Mouse (Mus musculus): ENCODE data around the gene Hist1h2bl. TPM values are rescaled to one million over a fixed set of nuclear protein-coding genes. Genes with fewer than 3 reads are reported as not detected.
"Not testable (repeated sequence)": the region's sequence is repeated elsewhere in the genome, so short reads cannot be mapped to it uniquely, and the experiment has no call there.

The Hist1h2bl gene
- total and polyA plus RNA-seq, 2 experiments from 2014 or later, result 0.98 to 431 TPM

DNA sequence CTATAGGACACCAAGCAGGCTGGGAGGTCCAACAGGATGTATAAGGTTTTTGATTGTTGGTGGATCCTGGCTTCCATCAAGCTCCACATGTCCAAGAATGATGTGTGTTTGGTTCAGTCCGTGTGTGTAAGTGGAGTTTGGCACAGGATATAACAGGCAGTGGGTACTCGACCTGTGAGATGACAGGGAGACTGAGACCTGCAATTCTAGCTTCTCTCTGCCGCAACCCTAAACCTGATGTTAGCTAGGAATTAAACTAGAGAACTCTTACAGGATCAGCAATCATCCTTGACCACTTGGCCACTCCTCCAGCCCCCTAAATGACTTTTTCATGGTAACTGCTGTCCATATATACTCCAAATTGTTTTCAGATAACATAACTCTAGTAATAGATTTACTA is 36.4 kb upstream of the Hist1h2bl start:
- Histone ChIP-seq H3K4me2 (ENCODE audit: low read depth, low read length) (0 out of 2 replicates have a peak overlapping the region, but pooled peaks have one; percentile 67), H3K9me3 (replicated peaks; ENCODE audit: control insufficient read depth, low read length) (no peaks in the 10 kb centered on the region), H3K27me3 (ENCODE audit: control insufficient read depth, insufficient read depth, low read length) (no peaks in the 10 kb centered on the region), H3K4me1 (ENCODE audit: control insufficient read depth, insufficient read depth) (peaks cover 23% of the 10 kb centered on the region), H3K9ac (replicated peaks; ENCODE audit: low read depth, low read length) (0 out of 2 replicates have a peak overlapping the region, but pooled peaks have one; percentile 51), H3K36me3 (replicated peaks; ENCODE audit: control insufficient read depth, insufficient read depth, low read length) (no peaks in the 10 kb centered on the region), H3K27ac (ENCODE audit: low read depth) (peak overlapping the region; percentile 31; the same call in 1 of the 2 replicates), H3K4me3 (ENCODE audit: low read depth, low read length) (no peak overlapping the region)
- WGBS, result 33% methylated on average over 3 of the region's 3 CpGs
- DNase-seq (ENCODE audit: low spot score) (no peak), ATAC-seq (ENCODE audit: insufficient read depth, low read depth) (no peak)
- TF ChIP-seq EP300 (IDR thresholded peaks at IDR 0.05; ENCODE audit: low read depth), result no peak
- no peak for TF ChIP-seq CTCF (IDR thresholded peaks at IDR 0.05; ENCODE audit: low read depth)

- no peak overlapping the region for H3K4me3 ChIP-seq (ENCODE audit: low read depth, low read length)
- peak overlapping the region; percentile 18; the same call in 1 of the 2 replicates for H3K4me2 ChIP-seq (ENCODE audit: low read depth, low read length)
- H3K27ac ChIP-seq (ENCODE audit: low read depth), result peak overlapping the region; percentile 31; the same call in 1 of the 2 replicates
- DNase-seq (ENCODE audit: low spot score) (peak; percentile 11), ATAC-seq (ENCODE audit: insufficient read depth, low read depth) (no peak)
- TF ChIP-seq EP300 (IDR thresholded peaks at IDR 0.05; ENCODE audit: low read depth) (no peak), CTCF (IDR thresholded peaks at IDR 0.05; ENCODE audit: low read depth) (no peak)
- no peaks in the 10 kb centered on the region for H3K27me3 ChIP-seq (ENCODE audit: control insufficient read depth, insufficient read depth, low read length)
- H3K4me1 ChIP-seq (ENCODE audit: control insufficient read depth, insufficient read depth), result peaks cover 23% of the 10 kb centered on the region
- no peaks in the 10 kb centered on the region for H3K9me3 ChIP-seq (replicated peaks; ENCODE audit: control insufficient read depth, low read length)
- WGBS, result 26% methylated on average over 3 of the region's 3 CpGs
- H3K36me3 ChIP-seq (replicated peaks; ENCODE audit: control insufficient read depth, insufficient read depth, low read length), result no peaks in the 10 kb centered on the region
- no peak overlapping the region for H3K9ac ChIP-seq (replicated peaks; ENCODE audit: low read depth, low read length)
These were observed 35.9 kb upstream of the Hist1h2bl start for GRCm38 (mm10) chr13:21751827-21752226.

- no peak for DNase-seq (ENCODE audit: low spot score)
- ATAC-seq (ENCODE audit: insufficient read depth, low read depth), result no peak
- no peaks in the 10 kb centered on the region for H3K27me3 ChIP-seq (ENCODE audit: control insufficient read depth, insufficient read depth, low read length)
- H3K4me2 ChIP-seq (ENCODE audit: low read depth, low read length), result no peak overlapping the region
- no peaks in the 10 kb centered on the region for H3K9me3 ChIP-seq (replicated peaks; ENCODE audit: control insufficient read depth, low read length)
- no peak overlapping the region for H3K9ac ChIP-seq (replicated peaks; ENCODE audit: low read depth, low read length)
- no peak overlapping the region for H3K4me3 ChIP-seq (ENCODE audit: low read depth, low read length)
- TF ChIP-seq EP300 (IDR thresholded peaks at IDR 0.05; ENCODE audit: low read depth) (no peak), CTCF (IDR thresholded peaks at IDR 0.05; ENCODE audit: low read depth) (no peak)
- H3K27ac ChIP-seq (ENCODE audit: low read depth), result no peak overlapping the region
- H3K36me3 ChIP-seq (replicated peaks; ENCODE audit: control insufficient read depth, insufficient read depth, low read length), result no peaks in the 10 kb centered on the region
- H3K4me1 ChIP-seq (ENCODE audit: control insufficient read depth, insufficient read depth), result peaks cover 23% of the 10 kb centered on the region
These were observed 35.5 kb upstream of the Hist1h2bl start for GRCm38 (mm10) chr13:21751417-21751816.

DNA sequence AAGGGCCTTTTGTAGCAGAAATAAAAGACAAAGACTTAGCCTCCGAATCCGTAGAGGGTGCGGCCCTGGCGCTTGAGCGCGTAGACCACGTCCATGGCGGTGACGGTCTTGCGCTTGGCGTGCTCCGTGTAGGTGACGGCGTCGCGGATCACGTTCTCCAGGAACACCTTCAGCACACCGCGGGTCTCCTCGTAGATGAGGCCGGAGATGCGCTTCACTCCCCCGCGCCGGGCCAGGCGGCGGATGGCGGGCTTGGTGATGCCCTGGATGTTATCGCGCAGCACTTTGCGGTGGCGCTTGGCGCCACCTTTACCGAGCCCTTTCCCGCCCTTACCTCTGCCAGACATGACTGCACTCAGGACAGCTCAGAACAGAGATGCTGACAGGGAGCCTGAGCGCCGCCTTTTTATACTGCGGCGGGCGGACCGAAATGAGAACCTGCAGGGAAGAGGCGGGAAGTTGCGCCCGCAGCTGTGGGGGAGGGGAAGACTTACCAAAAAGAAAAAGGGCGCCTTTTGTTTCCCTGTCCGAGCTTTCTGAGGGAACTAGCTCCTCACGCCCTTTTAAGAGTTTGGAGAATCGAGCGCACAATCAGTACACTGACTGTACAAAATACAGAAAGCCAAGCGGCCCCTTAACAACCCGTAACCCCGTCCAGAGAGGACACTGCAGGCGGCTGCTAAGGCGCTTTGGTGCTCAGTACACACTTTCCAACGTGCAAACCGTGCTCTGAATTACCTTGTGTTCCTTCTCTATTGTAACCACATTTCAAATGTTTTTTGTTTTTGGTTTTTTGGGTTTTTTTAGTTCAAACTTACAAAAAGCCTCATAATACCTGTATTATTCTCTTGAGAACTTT is 34.4 kb upstream of the Hist1h2bl start, which contains the start of gene Hist1h4k:
TSS of gene Hist1h4k (minus strand) at position 347 of the 859 bp plus-strand sequence.
- peak within 1 kb of the TSS; percentile 72 for H3K27ac ChIP-seq (ENCODE audit: low read depth)
- H3K9me3 ChIP-seq (replicated peaks; ENCODE audit: control insufficient read depth, low read length); H3K27me3 ChIP-seq (ENCODE audit: control insufficient read depth, insufficient read depth, low read length); H3K36me3 ChIP-seq (replicated peaks; ENCODE audit: control insufficient read depth, insufficient read depth, low read length): not testable (repeated sequence)
- under 1% methylated on average over 42 of the region's 56 CpGs for WGBS
- H3K4me2 ChIP-seq (ENCODE audit: low read depth, low read length), result peak within 1 kb of the TSS; percentile 67
- peak; percentile 75 for DNase-seq (ENCODE audit: low spot score)
- H3K9ac ChIP-seq (replicated peaks; ENCODE audit: low read depth, low read length), result peak within 1 kb of the TSS; percentile 46
- H3K4me3 ChIP-seq (ENCODE audit: low read depth, low read length), result peak within 1 kb of the TSS; percentile 48
- peaks cover 18% of the 10 kb centered on the region for H3K4me1 ChIP-seq (ENCODE audit: control insufficient read depth, insufficient read depth)
- ATAC-seq (ENCODE audit: insufficient read depth, low read depth), result peak; percentile 54

- 15% methylated on average over 5 of the region's 5 CpGs for WGBS
- TF ChIP-seq EP300 (IDR thresholded peaks at IDR 0.05; ENCODE audit: low read depth) (no peak), CTCF (IDR thresholded peaks at IDR 0.05; ENCODE audit: low read depth) (no peak)
- no peak for ATAC-seq (ENCODE audit: insufficient read depth, low read depth)
These were observed 33.6 kb upstream of the Hist1h2bl start for GRCm38 (mm10) chr13:21749387-21750158.

More at GRCm38 (mm10) chr13:21749387-21750158, 33.6 kb upstream of the Hist1h2bl start:
- H3K4me2 ChIP-seq (ENCODE audit: low read depth, low read length), result peak overlapping the region; percentile 67
- no peaks in the 10 kb centered on the region for H3K9me3 ChIP-seq (replicated peaks; ENCODE audit: control insufficient read depth, low read length)
- H3K27ac ChIP-seq (ENCODE audit: low read depth), result peak overlapping the region; percentile 72
- H3K4me3 ChIP-seq (ENCODE audit: low read depth, low read length), result peak overlapping the region; percentile 48
- DNase-seq (ENCODE audit: low spot score), result no peak
- H3K27me3 ChIP-seq (ENCODE audit: control insufficient read depth, insufficient read depth, low read length), result no peaks in the 10 kb centered on the region
- peaks cover 18% of the 10 kb centered on the region for H3K4me1 ChIP-seq (ENCODE audit: control insufficient read depth, insufficient read depth)
- H3K36me3 ChIP-seq (replicated peaks; ENCODE audit: control insufficient read depth, insufficient read depth, low read length), result no peaks in the 10 kb centered on the region
- peak overlapping the region; percentile 46 for H3K9ac ChIP-seq (replicated peaks; ENCODE audit: low read depth, low read length)
